Mouse (Mus musculus): ENCODE measurements around the gene Slc38a1.

GRCm38 (mm10) chr15:96548363-96548762, 94.3 kb downstream of the Slc38a1 start:
- no peak for TF ChIP-seq POLR2A (IDR thresholded peaks at IDR 0.05; ENCODE audit: insufficient read depth, low read length)
- no peak for TF ChIP-seq EP300 (IDR thresholded peaks at IDR 0.05; ENCODE audit: insufficient read depth, low read depth, low read length)

Measured in ES-Bruce4 (cell line).